Mouse (Mus musculus): ENCODE measurements around the gene Mapk1ip1. TPM values are rescaled to one million over a fixed set of nuclear protein-coding genes. Genes with fewer than 3 reads are reported as not detected.

Gene Mapk1ip1
- total and polyA plus RNA-seq, 3 experiments, result 18.4 to 65.6 (median 22.4) TPM

DNA sequence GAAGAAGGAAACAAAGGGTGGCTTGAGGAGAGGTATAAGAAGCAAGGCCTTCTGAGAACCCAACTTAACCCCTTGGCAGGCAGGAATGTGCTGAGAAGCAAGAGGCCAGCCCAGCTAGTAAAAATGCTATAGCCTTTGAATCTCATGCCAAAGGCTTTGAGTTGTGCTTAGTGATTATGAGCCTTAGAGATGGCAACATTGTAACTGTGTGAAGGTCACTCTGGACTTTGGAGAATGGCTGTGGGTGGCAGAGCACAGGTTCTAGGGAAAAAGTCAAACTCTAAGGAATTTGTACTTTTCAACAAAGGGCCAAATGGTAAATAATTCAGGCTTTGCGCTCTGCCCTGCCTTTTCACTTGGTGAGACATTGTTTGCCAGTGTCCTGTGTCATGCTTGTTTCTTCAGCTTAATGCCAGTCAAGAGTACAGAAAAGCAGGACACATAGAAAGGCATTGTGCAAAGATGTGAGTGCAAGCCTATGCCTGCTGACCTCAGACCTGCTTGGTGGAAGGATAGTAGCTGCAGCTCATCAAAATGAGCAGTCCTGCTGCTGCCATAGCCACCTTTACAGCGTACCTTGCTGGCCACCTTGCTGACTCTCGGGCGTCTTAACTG, 7.5 kb upstream of the Mapk1ip1 start:
- Histone ChIP-seq H3K9ac (ENCODE audit: low read depth, low read length) (no peak overlapping the region), H3K27me3 (ENCODE audit: control insufficient read depth, insufficient read depth, low read length) (no peaks in the 10 kb centered on the region), H3K79me2 (replicated peaks; ENCODE audit: control insufficient read depth, insufficient read depth, low read length) (peaks cover 2% of the 10 kb centered on the region), H3K27ac (no peak overlapping the region), H3K36me3 (ENCODE audit: control insufficient read depth, insufficient read depth, low read length) (peaks cover 12% of the 10 kb centered on the region), H3K4me3 (no peak overlapping the region), H3K4me1 (ENCODE audit: control insufficient read depth, insufficient read depth, low read length) (peaks cover 13% of the 10 kb centered on the region)
- 98% methylated on average over 4 of the region's 4 CpGs for WGBS
- DNase-seq, result no peak
- intact Hi-C loops (cut with DNase I), result no loop called here
- TF ChIP-seq POLR2A (IDR thresholded peaks at IDR 0.05; ENCODE audit: insufficient read depth, low read depth, low read length), result no peak
- no peak for TF ChIP-seq EP300 (IDR thresholded peaks at IDR 0.05; ENCODE audit: insufficient read depth, low read depth, low read length)
- TF ChIP-seq CTCF (IDR thresholded peaks at IDR 0.05), result no peak

DNA sequence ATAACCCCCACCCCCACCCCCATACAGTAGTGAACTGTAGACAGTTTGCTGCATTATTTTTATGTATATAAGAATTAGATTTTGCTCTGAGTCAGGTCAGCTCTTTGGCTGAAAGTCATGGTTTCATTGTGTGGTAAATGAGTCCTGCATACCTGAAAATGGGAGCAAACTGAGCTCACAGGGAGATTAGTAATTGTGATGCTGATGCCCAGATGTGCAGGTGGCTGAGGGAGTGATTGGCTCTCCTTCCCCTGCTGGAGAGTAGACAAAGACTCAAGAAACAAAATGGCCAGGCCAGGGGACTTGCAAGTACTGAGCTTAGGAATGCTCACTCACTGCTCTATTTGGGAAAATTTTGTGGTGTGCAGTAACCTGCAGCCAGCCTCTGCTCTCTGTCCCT, 4.0 kb upstream of the Mapk1ip1 start:
- Histone ChIP-seq H3K27me3 (ENCODE audit: control insufficient read depth, insufficient read depth, low read length) (no peaks in the 10 kb centered on the region), H3K4me1 (ENCODE audit: control insufficient read depth, insufficient read depth, low read length) (peaks cover 5% of the 10 kb centered on the region), H3K27ac (no peak overlapping the region), H3K4me3 (no peak overlapping the region), H3K36me3 (ENCODE audit: control insufficient read depth, insufficient read depth, low read length) (peaks cover 13% of the 10 kb centered on the region), H3K9ac (ENCODE audit: low read depth, low read length) (no peak overlapping the region), H3K79me2 (replicated peaks; ENCODE audit: control insufficient read depth, insufficient read depth, low read length) (peaks cover 5% of the 10 kb centered on the region)
- no peak for DNase-seq
- intact Hi-C loops (cut with DNase I), result no loop called here
- no peak for TF ChIP-seq EP300 (IDR thresholded peaks at IDR 0.05; ENCODE audit: insufficient read depth, low read depth, low read length)
- TF ChIP-seq POLR2A (IDR thresholded peaks at IDR 0.05; ENCODE audit: insufficient read depth, low read depth, low read length), result no peak
- TF ChIP-seq CTCF (IDR thresholded peaks at IDR 0.05), result no peak

DNA sequence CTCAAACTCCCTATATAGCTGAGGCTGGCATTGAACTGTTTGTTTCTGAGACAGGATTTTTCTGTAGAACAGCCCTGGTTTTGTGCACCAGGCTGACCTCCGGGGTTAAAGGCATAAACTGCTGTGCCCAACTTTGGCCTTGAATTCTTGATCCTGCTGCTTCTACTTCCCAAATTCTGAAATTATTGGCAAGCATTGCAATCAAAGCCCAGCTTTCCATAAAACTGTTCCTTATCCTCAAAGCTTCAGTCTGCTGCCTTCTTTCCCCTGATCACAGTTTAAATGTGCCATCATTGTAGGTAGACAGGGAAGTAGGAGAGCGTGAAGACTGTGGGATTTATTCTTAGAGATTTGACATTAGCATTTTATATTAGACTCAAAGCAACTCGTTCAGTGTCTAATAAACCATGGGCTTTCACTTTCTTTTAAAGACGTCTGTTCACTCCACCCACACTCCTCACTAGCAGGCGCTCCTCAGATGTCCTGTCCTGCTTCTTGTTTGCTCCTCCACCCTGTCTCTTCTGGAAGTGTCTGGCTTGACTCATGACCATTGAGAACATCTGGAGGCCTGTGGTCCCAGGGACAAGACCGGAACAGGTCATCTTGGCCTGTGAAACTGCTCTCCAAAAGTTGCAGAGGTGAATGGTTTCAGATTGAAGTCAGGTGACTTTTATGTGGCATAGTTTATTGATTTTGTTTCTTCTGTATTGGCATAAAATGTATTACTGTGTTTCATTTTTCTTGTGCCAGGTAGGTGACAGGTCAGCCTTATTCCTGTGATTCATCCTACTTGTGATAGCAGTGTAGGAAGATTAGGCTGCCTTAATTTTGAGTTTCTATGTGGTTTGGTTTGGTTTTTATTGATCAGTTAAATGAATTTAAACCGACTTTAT, 2.2 kb upstream of the Mapk1ip1 start:
- no peak for TF ChIP-seq EP300 (IDR thresholded peaks at IDR 0.05; ENCODE audit: insufficient read depth, low read depth, low read length)
- TF ChIP-seq POLR2A (IDR thresholded peaks at IDR 0.05; ENCODE audit: insufficient read depth, low read depth, low read length), result no peak
- no peak for TF ChIP-seq CTCF (IDR thresholded peaks at IDR 0.05)
- peaks cover 15% of the 10 kb centered on the region for H3K36me3 ChIP-seq (ENCODE audit: control insufficient read depth, insufficient read depth, low read length)
- H3K27ac ChIP-seq, result peak overlapping the region; percentile 15
- intact Hi-C loops (cut with DNase I), result loop anchor here (5.0 kb wide), 1 partner anchor 59 kb away; the partner anchor contains the start of gene Bnip3
- H3K79me2 ChIP-seq (replicated peaks; ENCODE audit: control insufficient read depth, insufficient read depth, low read length), result peaks cover 7% of the 10 kb centered on the region
- 55% methylated on average over 7 of the region's 7 CpGs for WGBS
- no peak for DNase-seq
- no peak overlapping the region for H3K9ac ChIP-seq (ENCODE audit: low read depth, low read length)
- H3K4me1 ChIP-seq (ENCODE audit: control insufficient read depth, insufficient read depth, low read length), result peaks cover 14% of the 10 kb centered on the region
- H3K27me3 ChIP-seq (ENCODE audit: control insufficient read depth, insufficient read depth, low read length), result no peaks in the 10 kb centered on the region
- H3K4me3 ChIP-seq, result peak overlapping the region; percentile 10

DNA sequence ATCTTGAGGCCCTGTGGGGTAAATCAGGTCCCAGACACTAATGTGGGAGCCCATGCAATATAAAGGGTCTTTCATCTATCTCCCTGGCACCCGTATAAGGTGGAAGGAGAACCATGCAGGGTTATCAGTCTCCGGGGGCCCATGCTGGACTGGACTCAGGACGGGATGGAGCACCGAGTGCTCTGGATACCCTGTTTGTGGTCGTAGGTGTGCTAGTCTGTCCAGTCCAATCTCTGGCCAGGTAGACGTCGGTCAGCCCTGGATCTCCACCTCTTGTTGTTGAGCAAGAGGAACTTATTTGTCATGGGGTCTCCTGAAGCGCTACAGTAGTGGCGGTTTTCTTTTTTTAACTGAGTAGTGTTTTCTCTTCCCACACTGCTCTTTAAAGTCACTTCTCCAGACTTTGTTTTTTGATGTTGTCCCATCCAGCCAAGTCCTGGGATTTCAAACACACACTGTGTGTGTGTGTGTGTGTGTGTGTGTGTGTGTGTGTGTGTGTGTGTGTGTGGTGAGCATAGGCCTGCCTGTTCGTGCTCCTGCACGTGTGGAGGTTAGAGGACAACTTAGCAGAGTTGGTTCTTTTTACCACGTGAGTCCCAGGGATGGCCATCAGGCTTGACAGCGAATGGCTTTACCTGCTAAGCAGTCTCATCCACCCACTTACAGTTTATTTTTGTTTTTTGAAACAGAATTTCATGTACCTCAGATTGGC, 1.4 kb upstream of the Mapk1ip1 start:
- peak overlapping the region; percentile 75 for H3K4me3 ChIP-seq
- peaks cover 7% of the 10 kb centered on the region for H3K79me2 ChIP-seq (replicated peaks; ENCODE audit: control insufficient read depth, insufficient read depth, low read length)
- WGBS, result 14% methylated on average over 13 of the region's 13 CpGs
- H3K27ac ChIP-seq, result peak overlapping the region; percentile 99
- peak overlapping the region; percentile 98 for H3K9ac ChIP-seq (ENCODE audit: low read depth, low read length)
- H3K36me3 ChIP-seq (ENCODE audit: control insufficient read depth, insufficient read depth, low read length), result peaks cover 13% of the 10 kb centered on the region
- TF ChIP-seq CTCF (IDR thresholded peaks at IDR 0.05) (no peak), POLR2A (IDR thresholded peaks at IDR 0.05; ENCODE audit: insufficient read depth, low read depth, low read length) (no peak), EP300 (IDR thresholded peaks at IDR 0.05; ENCODE audit: insufficient read depth, low read depth, low read length) (no peak)
- no peak for DNase-seq
- no peaks in the 10 kb centered on the region for H3K27me3 ChIP-seq (ENCODE audit: control insufficient read depth, insufficient read depth, low read length)
- intact Hi-C loops (cut with DNase I), result loop anchor here (5.0 kb wide), 1 partner anchor 60 kb away; the partner anchor contains the start of gene Bnip3
- peaks cover 14% of the 10 kb centered on the region for H3K4me1 ChIP-seq (ENCODE audit: control insufficient read depth, insufficient read depth, low read length)

DNA sequence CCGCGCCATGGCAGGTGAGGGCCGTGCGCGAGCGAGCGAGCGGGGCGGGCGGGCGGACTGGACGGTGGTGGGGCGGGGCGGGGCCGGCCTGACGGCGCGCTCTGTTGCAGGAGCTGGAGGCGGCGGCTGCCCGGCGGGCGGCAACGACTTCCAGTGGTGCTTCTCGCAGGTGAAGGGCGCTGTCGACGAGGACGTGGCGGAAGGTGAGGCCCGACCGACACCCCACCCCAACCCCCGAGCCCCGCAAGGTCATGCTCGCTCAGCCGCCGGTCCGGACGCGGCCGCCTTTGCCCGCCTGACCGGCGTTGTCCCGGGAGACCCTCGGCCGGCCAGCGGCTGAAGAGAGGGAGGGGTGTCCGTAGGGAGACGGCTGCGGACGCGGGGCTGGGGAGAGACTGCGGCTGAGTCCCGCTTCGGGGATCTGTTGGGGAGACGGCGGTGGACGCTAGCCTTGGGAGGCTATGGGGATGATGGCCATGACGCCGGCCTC, 474 bp upstream of the Mapk1ip1 start:
- H3K4me1 ChIP-seq (ENCODE audit: control insufficient read depth, insufficient read depth, low read length), result peaks cover 14% of the 10 kb centered on the region
- peak overlapping the region; percentile 98 for H3K9ac ChIP-seq (ENCODE audit: low read depth, low read length)
- no peaks in the 10 kb centered on the region for H3K27me3 ChIP-seq (ENCODE audit: control insufficient read depth, insufficient read depth, low read length)
- H3K79me2 ChIP-seq (replicated peaks; ENCODE audit: control insufficient read depth, insufficient read depth, low read length), result peaks cover 7% of the 10 kb centered on the region
- peak in 1 of 2 experiments; percentile 79 for DNase-seq
- under 1% methylated on average over 37 of the region's 61 CpGs for WGBS
- TF ChIP-seq POLR2A (IDR thresholded peaks at IDR 0.05; ENCODE audit: insufficient read depth, low read depth, low read length) (no peak), EP300 (IDR thresholded peaks at IDR 0.05; ENCODE audit: insufficient read depth, low read depth, low read length) (no peak), CTCF (IDR thresholded peaks at IDR 0.05) (no peak)
- intact Hi-C loops (cut with DNase I), result loop anchor here (5.0 kb wide), 1 partner anchor 61 kb away; the partner anchor contains the start of gene Bnip3
- H3K27ac ChIP-seq, result peak overlapping the region; percentile 99
- peak overlapping the region; percentile 75 for H3K4me3 ChIP-seq
- peaks cover 10% of the 10 kb centered on the region for H3K36me3 ChIP-seq (ENCODE audit: control insufficient read depth, insufficient read depth, low read length)

Data from heart, adult 2 months (tissue).